Mouse (Mus musculus) adrenal gland, adult (tissue): ENCODE data around the gene Olfr1448.
"Not testable (repeated sequence)": the region's sequence is repeated elsewhere in the genome, so short reads cannot be mapped to it uniquely, and the experiment has no call there.

ENCODE experiments used
- DNase-seq, 2 experiments: peaks; one replicate each; pipeline ENCODE4 v3.0.0; 2022 to 2023; ENCODE audit warnings: low spot score in 1 of 2; ENCODE audit not compliant: inconsistent age in 2 of 2

Olfr1448 gene

GRCm38 (mm10) chr19:12924319-12924718 is at the start of gene Olfr1448:
Gene Olfr1448, minus strand, starts transcription at chr19:12924419.
- DNase-seq, result no peak

GRCm38 (mm10) chr19:12970082-12970481 is 45.9 kb upstream of the Olfr1448 start:
- DNase-seq, result not testable (repeated sequence)

- DNase-seq, result no peak
These were observed 25.7 kb upstream of the Olfr1448 start, which contains the start of gene Olfr1450 for GRCm38 (mm10) chr19:12949958-12950357. Gene Olfr1450, plus strand, starts transcription at chr19:12950258.

GRCm38 (mm10) chr19:12930540-12930939 is 6.3 kb upstream of the Olfr1448 start, which contains the start of gene Olfr1449:
Gene Olfr1449, plus strand, starts transcription at chr19:12930840.
- DNase-seq, result no peak

GRCm38 (mm10) chr19:12903643-12904042 is 20.6 kb downstream of the Olfr1448 start, which contains the start of gene Olfr1447:
Gene Olfr1447, minus strand, starts transcription at chr19:12903743.
- no peak for DNase-seq

GRCm38 (mm10) chr19:12893424-12893823 is 30.8 kb downstream of the Olfr1448 start, which contains the start of gene Olfr1446:
Gene Olfr1446, minus strand, starts transcription at chr19:12893524.
- no peak for DNase-seq

- DNase-seq, result no peak
These were observed 40.7 kb downstream of the Olfr1448 start, which contains the start of gene Olfr1445 for GRCm38 (mm10) chr19:12883555-12883954. Gene Olfr1445, plus strand, starts transcription at chr19:12883855.
